ENCODE assay signal across 21 mouse cellular contexts in the genomic region with DNA sequence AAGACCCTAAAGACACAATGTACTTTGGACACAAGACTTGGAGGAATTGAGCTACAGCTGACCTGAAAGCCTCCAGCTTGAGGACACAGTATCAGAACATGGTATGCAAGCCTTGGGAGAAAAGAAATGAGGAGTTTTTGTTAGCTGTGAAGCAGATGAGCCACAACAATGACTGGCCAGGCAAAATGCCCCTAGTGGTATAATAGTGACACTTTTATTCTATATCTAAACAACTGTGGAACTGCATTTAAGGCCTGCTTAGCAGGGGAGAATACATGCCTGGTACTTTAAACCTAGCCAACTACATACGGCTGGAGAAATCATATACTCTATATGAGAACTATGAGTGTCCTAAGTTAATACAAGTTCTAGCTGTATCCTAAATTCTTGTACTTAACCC. TPM values are rescaled to one million over a fixed set of nuclear protein-coding genes. Genes with fewer than 3 reads are reported as not detected.
DNase-seq lines count a peak whose midpoint lies in the region; ATAC-seq and TF ChIP-seq lines count a peak whose summit lies in the region.
"Had no signal": no experiment of that assay in that cellular context is flagged by ENCODE, and none has a peak within 500 bp of the region (broad histone marks: within the 10 kb centered on the region; RNA-seq: fewer than 3 reads in every experiment).

No protein-coding gene starts in this region.

- no peak overlapping the region for H3K4me3 ChIP-seq in kidney, postnatal 0 days (replicated peaks; ENCODE audit: low read depth, low read length)
- no peak overlapping the region for H3K4me3 ChIP-seq in E14TG2a.4 (replicated peaks; ENCODE audit: low read length)
- no peak overlapping the region for H3K4me3 ChIP-seq in midbrain, embryonic 16.5 days (ENCODE audit: low read depth, low read length)
- H3K4me3 ChIP-seq in forebrain, embryonic 13.5 days = no peak overlapping the region
- H3K4me3 ChIP-seq: forebrain, embryonic 10.5 days; hindbrain, embryonic 12.5 days; hindbrain, embryonic 15.5 days had no signal

- H3K4me2 ChIP-seq in kidney, postnatal 0 days (ENCODE audit: low read length) = no peak overlapping the region
- H3K4me2 ChIP-seq in midbrain, embryonic 16.5 days (ENCODE audit: low read length) = no peak overlapping the region
- no peak overlapping the region for H3K4me2 ChIP-seq in forebrain, embryonic 13.5 days
- H3K4me2 ChIP-seq: heart, embryonic 11.5 days; hindbrain, embryonic 12.5 days; hindbrain, embryonic 15.5 days had no signal

- no peak overlapping the region for H3K9ac ChIP-seq in kidney, postnatal 0 days (ENCODE audit: low read depth, low read length)
- H3K9ac ChIP-seq in midbrain, embryonic 16.5 days (ENCODE audit: low read depth, low read length) = no peak overlapping the region
- no peak overlapping the region for H3K9ac ChIP-seq in forebrain, embryonic 13.5 days
- H3K9ac ChIP-seq: forebrain, postnatal 0 days; hindbrain, embryonic 12.5 days; hindbrain, embryonic 15.5 days had no signal

- no peak overlapping the region for H3K27ac ChIP-seq in kidney, postnatal 0 days
- no peak overlapping the region for H3K27ac ChIP-seq in midbrain, embryonic 16.5 days (ENCODE audit: low read length)
- no peak overlapping the region for H3K27ac ChIP-seq in forebrain, embryonic 13.5 days
- H3K27ac ChIP-seq: forebrain, embryonic 10.5 days; hindbrain, embryonic 12.5 days; hindbrain, embryonic 15.5 days had no signal

- no peaks in the 10 kb centered on the region for H3K27me3 ChIP-seq in kidney, postnatal 0 days (ENCODE audit: insufficient read depth, low read length)
- H3K27me3 ChIP-seq in E14TG2a.4 (ENCODE audit: insufficient read depth, low read length) = no peaks in the 10 kb centered on the region
- no peaks in the 10 kb centered on the region for H3K27me3 ChIP-seq in midbrain, embryonic 16.5 days (ENCODE audit: control insufficient read depth, insufficient read depth, low read depth, low read length)
- no peaks in the 10 kb centered on the region for H3K27me3 ChIP-seq in forebrain, embryonic 13.5 days
- H3K27me3 ChIP-seq: hindbrain, embryonic 12.5 days; hindbrain, embryonic 15.5 days had no signal

- no peaks in the 10 kb centered on the region for H3K36me3 ChIP-seq in kidney, postnatal 0 days (ENCODE audit: insufficient read depth, low read length)
- H3K36me3 ChIP-seq in E14TG2a.4 (ENCODE audit: insufficient read depth, low read length) = no peaks in the 10 kb centered on the region
- no peaks in the 10 kb centered on the region for H3K36me3 ChIP-seq in midbrain, embryonic 16.5 days (ENCODE audit: control insufficient read depth, insufficient read depth, low read length)
- H3K36me3 ChIP-seq in forebrain, embryonic 13.5 days (ENCODE audit: poor library complexity, severe bottlenecking) = no peaks in the 10 kb centered on the region
- H3K36me3 ChIP-seq: forebrain, embryonic 10.5 days; G1E; hindbrain, embryonic 12.5 days; hindbrain, embryonic 15.5 days had no signal

- WGBS in kidney, postnatal 0 days = 91% methylated on average over 1 of the region's 1 CpGs
- WGBS in midbrain, embryonic 16.5 days = 97% methylated on average over 1 of the region's 1 CpGs
- WGBS in forebrain, embryonic 13.5 days = 92% methylated on average over 1 of the region's 1 CpGs

- no peaks in the 10 kb centered on the region for H3K4me1 ChIP-seq in kidney, postnatal 0 days (replicated peaks; ENCODE audit: insufficient read depth, low read length)
- H3K4me1 ChIP-seq in E14TG2a.4 (replicated peaks; ENCODE audit: low read depth, low read length) = no peaks in the 10 kb centered on the region
- no peaks in the 10 kb centered on the region for H3K4me1 ChIP-seq in midbrain, embryonic 16.5 days (ENCODE audit: control insufficient read depth, insufficient read depth, low read length)
- H3K4me1 ChIP-seq in forebrain, embryonic 13.5 days = no peaks in the 10 kb centered on the region
- H3K4me1 ChIP-seq: forebrain, embryonic 10.5 days; hindbrain, embryonic 12.5 days; hindbrain, embryonic 15.5 days had no signal

- ATAC-seq in kidney, postnatal 0 days (replicated peaks; ENCODE audit: low FRiP score, low read depth) = no peak
- ATAC-seq in CD4-positive, CD25-positive, alpha-beta regulatory T cell, adult 4 months = peak; percentile 47
- peak; percentile 57; the same call in 1 of the 2 replicates for ATAC-seq in megakaryocyte-erythroid progenitor cell, adult 5-6 weeks (replicated peaks; ENCODE audit: low FRiP score, low TSS enrichment, poor library complexity, severe bottlenecking)
- ATAC-seq in midbrain, embryonic 16.5 days = no peak
- no peak for ATAC-seq in forebrain, embryonic 13.5 days
- ATAC-seq: forebrain, embryonic 14.5 days; forebrain, postnatal 0 days had no signal

- TF ChIP-seq CTCF in kidney, postnatal 0 days (IDR thresholded peaks at IDR 0.05; ENCODE audit: low read depth) = peak; percentile 22; the same call in 1 of the 2 replicates
- TF ChIP-seq CTCF in E14TG2a.4 (conservative IDR thresholded peaks at IDR 0.05; ENCODE audit: low read length) = 0 out of 2 replicates have a peak, but pooled peaks have one; percentile 14

- DNase-seq in kidney, postnatal 0 days (ENCODE audit: low spot score) = no peak
- no peak for DNase-seq in kidney, adult 9 months
- DNase-seq: adrenal gland, adult 8-10 months; adrenal gland, postnatal 25 days; cerebellum, adult 11-12 months; cerebellum, adult 8-10 months; cerebellum, postnatal 10 days; cerebellum, postnatal 36 days; forebrain, postnatal 0 days; gastrocnemius, postnatal 25 days had no signal

- H3K9me3 ChIP-seq in kidney, postnatal 0 days (replicated peaks; ENCODE audit: low read length) = no peaks in the 10 kb centered on the region
- H3K9me3 ChIP-seq in E14TG2a.4 (ENCODE audit: low read length) = no peaks in the 10 kb centered on the region
- H3K9me3 ChIP-seq in midbrain, embryonic 16.5 days (replicated peaks; ENCODE audit: control insufficient read depth, low read length, poor library complexity, severe bottlenecking) = no peaks in the 10 kb centered on the region
- no peaks in the 10 kb centered on the region for H3K9me3 ChIP-seq in forebrain, embryonic 13.5 days (replicated peaks)
- H3K9me3 ChIP-seq: forebrain, embryonic 10.5 days; G1E; hindbrain, embryonic 12.5 days; hindbrain, embryonic 15.5 days had no signal

RNA-seq across cellular contexts. Expression of gene Msl3l2, which starts 20.3 kb away (rescaled TPM):
- polyA plus RNA-seq in kidney, postnatal 0 days (2015; fragmentation: Nextera tagmentation; extraction: Ambion mirVana) = 6.8 and 7.6 TPM in 2 replicates
- polyA plus RNA-seq in CD4-positive, CD25-positive, alpha-beta regulatory T cell, adult 4 months (2017; shearing (Covaris generic)) = 1 to 10 TPM; 1.0 to 2.5 TPM
- 3.4 and 5.2 TPM in 2 replicates for total RNA-seq in megakaryocyte-erythroid progenitor cell, adult 5-6 weeks (2014; fragmentation: Nextera tagmentation)
- 5.6 and 17.6 TPM in 2 replicates for total RNA-seq in megakaryocyte-erythroid progenitor cell, adult 5-6 weeks (2017)
- 11.4 and 12.8 TPM in 2 replicates for polyA plus RNA-seq in midbrain, embryonic 16.5 days (2015; fragmentation: Nextera tagmentation; extraction: Ambion mirVana)
- polyA plus RNA-seq in forebrain, embryonic 13.5 days (2015; fragmentation: Nextera tagmentation; extraction: Ambion mirVana) = 7.6 and 8.4 TPM in 2 replicates
- total RNA-seq: G1E had no signal
- polyA plus RNA-seq: G1E had no signal

Comparison
In these comparisons a context has a peak if more than half of its experiments do, and no peak if none do; other contexts are left out.
1. ATAC-seq: peak in CD4-positive, CD25-positive, alpha-beta regulatory T cell, adult 4 months (single experiment) and megakaryocyte-erythroid progenitor cell, adult 5-6 weeks (single experiment); none in kidney, postnatal 0 days (single experiment), midbrain, embryonic 16.5 days (single experiment) and forebrain, embryonic 13.5 days (single experiment).